Mouse (Mus musculus): ENCODE results near the gene Hist1h2ah. TPM values are rescaled to one million over a fixed set of nuclear protein-coding genes. Genes with fewer than 3 reads are reported as not detected.

Hist1h2ah gene
- polyA plus RNA-seq, 1 experiment from 2014 or later = 3.3 TPM

Small RNA genes lying within 50 kb of the gene (microRNA-seq; reads per million reads assigned to microRNA genes)
- gene Gm26300 = not detected
- not detected for gene Gm44390
- not detected for gene Gm44486

Other genes with a start within 250 kb of the Hist1h2ah start
- 7.9 and 9.0 TPM in 2 replicates for gene Hist1h2an, start 248.3 kb downstream of the Hist1h2ah start, polyA plus RNA-seq (2016; fragmentation: Nextera tagmentation; extraction: Ambion mirVana)
- gene Hist1h2bp, start 248.1 kb downstream of the Hist1h2ah start, polyA plus RNA-seq (2016; fragmentation: Nextera tagmentation; extraction: Ambion mirVana) = 0.68 and 1.7 TPM in 2 replicates
- gene Hist1h2bq, start 225.4 kb downstream of the Hist1h2ah start, polyA plus RNA-seq (2016; fragmentation: Nextera tagmentation; extraction: Ambion mirVana) = 17.1 and 26.1 TPM in 2 replicates
- not detected in 2 replicates for gene Hist1h2ao, start 225.1 kb downstream of the Hist1h2ah start, polyA plus RNA-seq (2016; fragmentation: Nextera tagmentation; extraction: Ambion mirVana)
- not detected in 2 replicates for gene Hist1h4m, start 223.8 kb downstream of the Hist1h2ah start, polyA plus RNA-seq (2016; fragmentation: Nextera tagmentation; extraction: Ambion mirVana)
- 11.4 and 12.4 TPM in 2 replicates for gene Hist1h4n, start 203.4 kb downstream of the Hist1h2ah start, polyA plus RNA-seq (2016; fragmentation: Nextera tagmentation; extraction: Ambion mirVana)
- gene Hist1h2ap, start 202.1 kb downstream of the Hist1h2ah start, polyA plus RNA-seq (2016; fragmentation: Nextera tagmentation; extraction: Ambion mirVana) = 3,361 and 3,805 TPM in 2 replicates
- gene Hist1h2br, start 201.8 kb downstream of the Hist1h2ah start, polyA plus RNA-seq (2016; fragmentation: Nextera tagmentation; extraction: Ambion mirVana) = 18.7 and 25.8 TPM in 2 replicates
- 19.1 and 19.4 TPM in 2 replicates for gene Zfp184, start 90.5 kb downstream of the Hist1h2ah start, polyA plus RNA-seq (2016; fragmentation: Nextera tagmentation; extraction: Ambion mirVana)
- gene Pom121l2, start 54.4 kb downstream of the Hist1h2ah start, polyA plus RNA-seq (2016; fragmentation: Nextera tagmentation; extraction: Ambion mirVana) = not detected in 2 replicates
- 0.41 TPM in 1 of 2 replicates, not detected in the other for gene Prss16, start 25.8 kb downstream of the Hist1h2ah start, polyA plus RNA-seq (2016; fragmentation: Nextera tagmentation; extraction: Ambion mirVana)
- gene Hist1h2bk, start 302 bp upstream of the Hist1h2ah start, polyA plus RNA-seq (2016; fragmentation: Nextera tagmentation; extraction: Ambion mirVana) = 5.2 and 9.5 TPM in 2 replicates
- gene Hist1h4i, start 5.8 kb upstream of the Hist1h2ah start, polyA plus RNA-seq (2016; fragmentation: Nextera tagmentation; extraction: Ambion mirVana) = 20.1 and 23.9 TPM in 2 replicates
- gene Hist1h2ag, start 7.4 kb upstream of the Hist1h2ah start, polyA plus RNA-seq (2016; fragmentation: Nextera tagmentation; extraction: Ambion mirVana) = 43.6 and 46.1 TPM in 2 replicates
- 10.5 and 12.6 TPM in 2 replicates for gene Hist1h2bj, start 7.6 kb upstream of the Hist1h2ah start, polyA plus RNA-seq (2016; fragmentation: Nextera tagmentation; extraction: Ambion mirVana)
- not detected in 2 replicates for gene Vmn1r188, start 48.9 kb upstream of the Hist1h2ah start, polyA plus RNA-seq (2016; fragmentation: Nextera tagmentation; extraction: Ambion mirVana)
- not detected in 2 replicates for gene Vmn1r189, start 70.3 kb upstream of the Hist1h2ah start, polyA plus RNA-seq (2016; fragmentation: Nextera tagmentation; extraction: Ambion mirVana)
- gene Vmn1r191, start 148.4 kb upstream of the Hist1h2ah start, polyA plus RNA-seq (2016; fragmentation: Nextera tagmentation; extraction: Ambion mirVana) = not detected in 2 replicates
- not detected in 2 replicates for gene Vmn1r192, start 155.6 kb upstream of the Hist1h2ah start, polyA plus RNA-seq (2016; fragmentation: Nextera tagmentation; extraction: Ambion mirVana)
- gene Vmn1r193, start 187.6 kb upstream of the Hist1h2ah start, polyA plus RNA-seq (2016; fragmentation: Nextera tagmentation; extraction: Ambion mirVana) = not detected in 2 replicates
- not detected in 2 replicates for gene Vmn1r194, start 208.6 kb upstream of the Hist1h2ah start, polyA plus RNA-seq (2016; fragmentation: Nextera tagmentation; extraction: Ambion mirVana)
- gene Vmn1r195, start 235.0 kb upstream of the Hist1h2ah start, polyA plus RNA-seq (2016; fragmentation: Nextera tagmentation; extraction: Ambion mirVana) = not detected in 2 replicates

Data from neural tube, embryonic 12.5 days (tissue).